Comparison of ENCODE assay signal across 18 mouse cellular contexts in the genomic region with DNA sequence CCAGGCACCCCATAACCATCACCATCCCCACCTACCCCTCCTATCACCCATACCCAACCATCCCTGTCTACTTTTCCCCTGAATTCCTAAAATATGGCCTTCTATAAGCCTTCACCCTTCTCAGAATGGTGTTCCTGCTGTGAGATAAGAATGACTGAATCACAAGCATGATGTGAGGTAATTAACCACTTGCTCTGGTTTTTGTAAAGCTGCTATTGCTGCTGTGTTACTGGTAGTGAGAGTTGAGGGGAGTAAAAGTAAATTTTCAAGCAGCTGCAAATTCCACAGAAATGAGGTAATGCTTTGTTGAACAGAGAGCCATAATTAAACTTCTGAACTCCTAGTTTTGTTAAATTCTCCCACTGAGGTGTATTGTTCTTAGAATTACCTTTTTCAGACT.
"Had no signal": no experiment of that assay in that cellular context is flagged by ENCODE, and none has a peak within 500 bp of the region (broad histone marks: within the 10 kb centered on the region; RNA-seq: fewer than 3 reads in every experiment).

No protein-coding gene starts in this region.

- H3K36me3 ChIP-seq: limb, embryonic 12.5 days; liver, embryonic 15.5 days; lung, embryonic 15.5 days; midbrain, embryonic 15.5 days; neural tube, embryonic 12.5 days; stomach, embryonic 15.5 days had no signal

- H3K27me3 ChIP-seq: limb, embryonic 12.5 days; liver, embryonic 15.5 days; lung, embryonic 15.5 days; megakaryocyte, embryonic 14.5 days; midbrain, embryonic 15.5 days; neural tube, embryonic 12.5 days; stomach, embryonic 15.5 days had no signal

- H3K9me3 ChIP-seq: limb, embryonic 12.5 days; liver, embryonic 15.5 days; lung, embryonic 15.5 days; midbrain, embryonic 15.5 days; neural tube, embryonic 12.5 days; stomach, embryonic 15.5 days had no signal

- H3K9ac ChIP-seq: limb, embryonic 12.5 days; liver, embryonic 15.5 days; lung, embryonic 15.5 days; midbrain, embryonic 15.5 days; neural tube, embryonic 12.5 days; stomach, embryonic 15.5 days had no signal

- DNase-seq: kidney, adult 8-10 months; kidney, postnatal 36 days; layer of hippocampus, adult 9-11 months; layer of hippocampus, postnatal 36 days; lung, postnatal 14 days; right cerebral cortex, postnatal 4 days; thymus, adult 2 months; thymus, postnatal 25 days had no signal

- H3K27ac ChIP-seq: limb, embryonic 12.5 days; liver, embryonic 15.5 days; lung, embryonic 15.5 days; macrophage; midbrain, embryonic 15.5 days; neural tube, embryonic 12.5 days; stomach, embryonic 15.5 days had no signal

- H3K4me1 ChIP-seq: limb, embryonic 12.5 days; liver, embryonic 15.5 days; megakaryocyte, embryonic 14.5 days; midbrain, embryonic 15.5 days; neural tube, embryonic 12.5 days; stomach, embryonic 15.5 days had no signal

- H3K4me3 ChIP-seq: limb, embryonic 12.5 days; liver, embryonic 15.5 days; lung, embryonic 15.5 days; megakaryocyte, embryonic 14.5 days; midbrain, embryonic 15.5 days; neural tube, embryonic 12.5 days; stomach, embryonic 15.5 days had no signal

- ATAC-seq: midbrain, embryonic 15.5 days had no signal

- H3K4me2 ChIP-seq: limb, embryonic 12.5 days; liver, embryonic 11.5 days; liver, embryonic 15.5 days; lung, embryonic 15.5 days; midbrain, embryonic 11.5 days; midbrain, embryonic 15.5 days; neural tube, embryonic 12.5 days; stomach, embryonic 15.5 days had no signal
